In the genomic region with DNA sequence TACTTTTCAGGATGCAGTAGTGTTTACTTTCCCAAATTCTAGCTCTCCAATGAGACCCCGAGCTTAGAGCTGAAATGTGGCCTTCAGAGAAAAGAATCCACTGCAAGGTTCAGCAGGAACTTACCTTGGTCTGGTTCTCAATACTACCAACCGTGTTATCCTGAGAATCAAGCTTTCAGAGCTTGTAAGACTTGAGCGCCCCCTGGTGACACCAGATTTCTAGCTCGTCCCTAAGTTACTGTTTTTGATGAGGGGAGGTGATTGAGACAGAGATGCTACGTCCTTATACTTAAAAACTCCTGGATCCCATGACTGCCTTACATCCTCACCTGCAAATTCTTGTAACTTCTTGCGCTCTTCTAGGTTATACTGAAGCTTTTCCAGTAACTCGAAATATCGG, we compare ENCODE assay signal across 9 mouse cellular contexts. TPM values are rescaled to one million over a fixed set of nuclear protein-coding genes. Genes with fewer than 3 reads are reported as not detected.
DNase-seq lines count a peak whose midpoint lies in the region; ATAC-seq and TF ChIP-seq lines count a peak whose summit lies in the region.
"Had no signal": no experiment of that assay in that cellular context is flagged by ENCODE, and none has a peak within 500 bp of the region (broad histone marks: within the 10 kb centered on the region; RNA-seq: fewer than 3 reads in every experiment).

No protein-coding gene starts in this region.

- TF ChIP-seq CTCF in heart, adult 2 months (IDR thresholded peaks at IDR 0.05), result peak; percentile 85
- TF ChIP-seq CTCF in cortical plate, adult 2 months (IDR thresholded peaks at IDR 0.05; ENCODE audit: extremely low read depth, insufficient read depth, low read length), result peak; percentile 80

- no peak for TF ChIP-seq EP300 in heart, adult 2 months (IDR thresholded peaks at IDR 0.05; ENCODE audit: insufficient read depth, low read depth, low read length)

- no peak overlapping the region for H3K27ac ChIP-seq in heart, adult 2 months
- no peak overlapping the region for H3K27ac ChIP-seq in heart, embryonic 10.5 days
- no peak overlapping the region for H3K27ac ChIP-seq in cortical plate, adult 2 months (ENCODE audit: insufficient read depth, low read length)

- ATAC-seq in hematopoietic stem cell, adult 5-6 weeks (replicated peaks in 1 of 2; ENCODE audit: insufficient read depth in 1 of 2, low FRiP score in 2 of 2, low TSS enrichment in 1 of 2, low read depth in 1 of 2, poor library complexity in 2 of 2, severe bottlenecking in 2 of 2), result peak; percentile 27 to 77; a peak in 2 of 4 replicates
- peak; percentile 53; the same call in 1 of the 2 replicates for ATAC-seq in monocyte, adult 5-6 weeks (replicated peaks; ENCODE audit: insufficient number of reproducible peaks, low FRiP score, low TSS enrichment, poor library complexity, severe bottlenecking)

- H3K4me1 ChIP-seq in heart, adult 2 months (ENCODE audit: control insufficient read depth, insufficient read depth, low read length), result no peaks in the 10 kb centered on the region
- no peaks in the 10 kb centered on the region for H3K4me1 ChIP-seq in heart, embryonic 10.5 days
- no peaks in the 10 kb centered on the region; the same call in 1 of the 2 replicates for H3K4me1 ChIP-seq in cortical plate, adult 2 months (ENCODE audit: control insufficient read depth, insufficient read depth, low read length)

- 18% methylated on average over 8 of the region's 8 CpGs for WGBS in heart, adult 2 months
- WGBS in heart, embryonic 10.5 days, result 15% methylated on average over 8 of the region's 8 CpGs

- no peaks in the 10 kb centered on the region for H3K9me3 ChIP-seq in heart, embryonic 10.5 days
- H3K9me3 ChIP-seq: megakaryocyte, embryonic 14.5 days had no signal

- DNase-seq in heart, adult 2 months, result peak; percentile 62 to 81
- no peak for DNase-seq in heart, embryonic 10.5 days (ENCODE audit: low spot score)
- DNase-seq in adrenal gland, adult (ENCODE audit: inconsistent age in 2 of 2, low spot score in 1 of 2), result peak; percentile 73 to 93
- DNase-seq in left cerebral cortex, adult 18-20 months (ENCODE audit: low spot score in 2 of 2), result peak; percentile 88 to 95
- DNase-seq in telencephalon, adult 2 months (ENCODE audit: low read depth, low spot score), result peak; percentile 85

- no peaks in the 10 kb centered on the region for H3K27me3 ChIP-seq in heart, adult 2 months (ENCODE audit: control insufficient read depth, insufficient read depth, low read length)
- H3K27me3 ChIP-seq in heart, embryonic 10.5 days (ENCODE audit: insufficient read depth, poor library complexity, severe bottlenecking), result no peaks in the 10 kb centered on the region
- H3K27me3 ChIP-seq: megakaryocyte, embryonic 14.5 days had no signal

- no peak overlapping the region for H3K4me3 ChIP-seq in heart, adult 2 months
- no peak overlapping the region for H3K4me3 ChIP-seq in heart, embryonic 10.5 days
- H3K4me3 ChIP-seq in cortical plate, adult 2 months (ENCODE audit: insufficient read depth, low read length), result no peak overlapping the region
- H3K4me3 ChIP-seq: megakaryocyte, embryonic 14.5 days had no signal

- no peaks in the 10 kb centered on the region for H3K36me3 ChIP-seq in heart, adult 2 months (ENCODE audit: control insufficient read depth, insufficient read depth, low read length)
- H3K36me3 ChIP-seq in heart, embryonic 10.5 days, result no peaks in the 10 kb centered on the region

- H3K79me2 ChIP-seq in heart, adult 2 months (replicated peaks; ENCODE audit: control insufficient read depth, insufficient read depth, low read length), result no peaks in the 10 kb centered on the region

- H3K9ac ChIP-seq in heart, adult 2 months (ENCODE audit: low read depth, low read length), result no peak overlapping the region

- TF ChIP-seq POLR2A in heart, adult 2 months (IDR thresholded peaks at IDR 0.05; ENCODE audit: insufficient read depth, low read depth, low read length), result no peak
- TF ChIP-seq POLR2A in cortical plate, adult 2 months (IDR thresholded peaks at IDR 0.05; ENCODE audit: extremely low read depth, insufficient read depth, low read length), result no peak

- intact Hi-C loops in heart, adult 2 months (cut with DNase I), result no loop called here

RNA-seq across cellular contexts. Expression of a gene that starts 9.7 kb away (rescaled TPM):
- total RNA-seq in heart, adult 2 months (2021), result not detected
- polyA plus RNA-seq in heart, adult 2 months (2012; rRNA removed), result 0.09 and 0.10 TPM in 2 replicates
- not detected in 2 replicates for polyA plus RNA-seq in heart, embryonic 10.5 days (2016; fragmentation: Nextera tagmentation; extraction: Ambion mirVana)
- 0.17 and 0.30 TPM in 2 replicates for polyA plus RNA-seq in cortical plate, adult 2 months (2012; rRNA removed)
- total RNA-seq in hematopoietic stem cell, adult 5-6 weeks (2017), result not detected in 2 replicates
- total RNA-seq in left cerebral cortex, adult 18-20 months (2021), result under 1 TPM; 0.09 to 0.23 TPM
- total RNA-seq in monocyte, adult 5-6 weeks (2017), result not detected in 3 replicates

RNA-seq across cellular contexts. Expression of a gene that starts 17.0 kb away (rescaled TPM):
- total RNA-seq in heart, adult 2 months (2021), result 100 to 1,000 TPM; 145 to 148 TPM
- 76.0 and 96.6 TPM in 2 replicates for polyA plus RNA-seq in heart, adult 2 months (2012; rRNA removed)
- polyA plus RNA-seq in heart, embryonic 10.5 days (2016; fragmentation: Nextera tagmentation; extraction: Ambion mirVana), result 736 and 829 TPM in 2 replicates
- 99.2 and 106 TPM in 2 replicates for polyA plus RNA-seq in cortical plate, adult 2 months (2012; rRNA removed)
- total RNA-seq in hematopoietic stem cell, adult 5-6 weeks (2017), result 212 and 218 TPM in 2 replicates
- total RNA-seq in left cerebral cortex, adult 18-20 months (2021), result 100 to 1,000 TPM; 188 to 192 TPM
- 151 to 226 TPM (median 182 TPM) in 3 replicates for total RNA-seq in monocyte, adult 5-6 weeks (2017)

RNA-seq across cellular contexts. Expression of a gene that starts 17.0 kb away (rescaled TPM):
- total RNA-seq in heart, adult 2 months (2021), result 1 to 10 TPM; 3.8 to 4.2 TPM
- 3.4 and 4.3 TPM in 2 replicates for polyA plus RNA-seq in heart, adult 2 months (2012; rRNA removed)
- polyA plus RNA-seq in heart, embryonic 10.5 days (2016; fragmentation: Nextera tagmentation; extraction: Ambion mirVana), result 2.8 and 3.1 TPM in 2 replicates
- 7.0 and 7.4 TPM in 2 replicates for polyA plus RNA-seq in cortical plate, adult 2 months (2012; rRNA removed)
- 0.60 and 6.3 TPM in 2 replicates for total RNA-seq in hematopoietic stem cell, adult 5-6 weeks (2017)
- total RNA-seq in left cerebral cortex, adult 18-20 months (2021), result 1 to 10 TPM; 2.6 to 3.9 TPM
- total RNA-seq in monocyte, adult 5-6 weeks (2017), result 2.6 to 2.7 TPM in 2 of 3 replicates, not detected in the other

RNA-seq across cellular contexts. Expression of a gene that starts 39.1 kb away (rescaled TPM):
- total RNA-seq in heart, adult 2 months (2021), result 1 to 10 TPM; 1.0 to 2.1 TPM
- 4.7 and 5.3 TPM in 2 replicates for polyA plus RNA-seq in heart, adult 2 months (2012; rRNA removed)
- 0.16 and 0.63 TPM in 2 replicates for polyA plus RNA-seq in heart, embryonic 10.5 days (2016; fragmentation: Nextera tagmentation; extraction: Ambion mirVana)
- polyA plus RNA-seq in cortical plate, adult 2 months (2012; rRNA removed), result 306 and 309 TPM in 2 replicates
- not detected in 2 replicates for total RNA-seq in hematopoietic stem cell, adult 5-6 weeks (2017)
- total RNA-seq in left cerebral cortex, adult 18-20 months (2021), result 100 to 1,000 TPM; 365 to 394 TPM
- total RNA-seq in monocyte, adult 5-6 weeks (2017), result not detected in 3 replicates

RNA-seq across cellular contexts. Expression of a gene that starts 41.4 kb away (rescaled TPM):
- total RNA-seq in heart, adult 2 months (2021), result 10 to 100 TPM; 85.1 to 93.6 TPM
- polyA plus RNA-seq in heart, adult 2 months (2012; rRNA removed), result 44.3 and 65.0 TPM in 2 replicates
- polyA plus RNA-seq in heart, embryonic 10.5 days (2016; fragmentation: Nextera tagmentation; extraction: Ambion mirVana), result 11.7 and 12.2 TPM in 2 replicates
- 95.8 and 103 TPM in 2 replicates for polyA plus RNA-seq in cortical plate, adult 2 months (2012; rRNA removed)
- total RNA-seq in hematopoietic stem cell, adult 5-6 weeks (2017), result 9.3 and 16.5 TPM in 2 replicates
- 100 to 1,000 TPM; 132 to 136 TPM for total RNA-seq in left cerebral cortex, adult 18-20 months (2021)
- 5.3 to 11.2 TPM (median 8.9 TPM) in 3 replicates for total RNA-seq in monocyte, adult 5-6 weeks (2017)
